Mouse (Mus musculus) MEL (cell line): Measurements from ENCODE around the gene B230217C12Rik.

Experiments used
- GABPA ChIP-seq: IDR thresholded peaks from 2 replicates; pipeline ENCODE4 v1.6.1; 2012; ENCODE audit warnings: low read depth, mild to moderate bottlenecking, inconsistent platforms, low read length, improper control_type of control experiment, moderate library complexity
- GATA1 ChIP-seq: IDR thresholded peaks from 2 replicates; pipeline ENCODE4 v1.6.1; 2011; ENCODE audit warnings: low read depth, low read length, improper control_type of control experiment
- HCFC1 ChIP-seq: IDR thresholded peaks from 2 replicates; pipeline ENCODE4 v1.6.1; 2012; ENCODE audit warnings: low read depth, mild to moderate bottlenecking, inconsistent platforms, low read length, improper control_type of control experiment, moderate library complexity
- MYC ChIP-seq: IDR thresholded peaks from 2 replicates; pipeline ENCODE4 v1.6.1; 2011; ENCODE audit warnings: low read depth, mild to moderate bottlenecking, low read length, improper control_type of control experiment, moderate library complexity
- POLR2A ChIP-seq, 2 experiments: IDR thresholded peaks; 2 replicates each; pipeline ENCODE4 v1.6.1; 2011 to 2012; ENCODE audit warnings: low read length in 2 of 2, mild to moderate bottlenecking in 2 of 2, control low read depth in 1 of 2, improper control_type of control experiment in 1 of 2, low read depth in 1 of 2, moderate library complexity in 1 of 2; ENCODE audit not compliant: control insufficient read depth in 1 of 2, insufficient read depth in 1 of 2, poor library complexity in 1 of 2
- POLR2AphosphoS2 ChIP-seq: IDR thresholded peaks from 2 replicates; pipeline ENCODE4 v1.6.1; 2011; ENCODE audit warnings: low read length, improper control_type of control experiment
- ZMIZ1 ChIP-seq: IDR thresholded peaks from 2 replicates; pipeline ENCODE4 v1.6.1; 2012; ENCODE audit warnings: low read depth, mild to moderate bottlenecking, inconsistent platforms, low read length, improper control_type of control experiment, moderate library complexity
- ZNF384 ChIP-seq: IDR thresholded peaks from 2 replicates; pipeline ENCODE4 v1.6.1; 2012; ENCODE audit warnings: low read depth, mild to moderate bottlenecking, inconsistent platforms, low read length, improper control_type of control experiment

DNA sequence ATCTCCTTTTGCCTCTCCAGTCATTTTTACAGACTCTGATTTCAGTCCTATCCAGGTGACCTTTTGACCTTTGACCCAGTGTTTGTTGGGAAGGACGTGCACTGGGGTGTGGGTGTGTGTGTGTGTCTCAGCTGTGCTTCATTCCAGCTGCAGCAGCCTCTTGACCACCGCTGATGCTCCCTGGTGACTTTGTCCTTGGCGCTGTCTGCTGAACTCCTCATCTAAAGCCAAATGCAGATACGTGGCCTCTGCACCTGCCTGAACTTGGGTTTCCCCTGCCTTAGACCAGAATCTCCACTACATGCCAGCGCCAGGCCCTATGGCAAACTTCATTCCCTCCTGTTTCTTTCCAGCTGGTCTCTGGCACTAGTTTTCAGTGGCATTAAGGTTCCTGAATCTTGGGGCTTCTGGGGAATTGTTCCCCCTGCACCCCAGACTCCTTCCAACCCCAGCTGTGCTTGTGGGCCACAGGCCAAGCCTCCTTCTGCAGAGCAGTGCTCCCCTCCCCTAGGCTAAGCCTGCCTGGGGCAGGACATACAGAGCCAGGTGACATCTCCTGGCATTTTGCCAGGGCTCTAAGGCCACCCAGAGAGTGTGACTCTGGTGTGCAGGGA lies 31.9 kb upstream of the B230217C12Rik start:
- no peak for TF ChIP-seq ZMIZ1
- no peak for TF ChIP-seq GABPA
- no peak for TF ChIP-seq POLR2AphosphoS2
- TF ChIP-seq POLR2A (IDR thresholded peaks at IDR 0.05; ENCODE audit: control insufficient read depth in 1 of 2, insufficient read depth in 1 of 2, low read depth in 1 of 2, low read length in 2 of 2, poor library complexity in 1 of 2), result no peak
- no peak for TF ChIP-seq ZNF384
- no peak for TF ChIP-seq MYC
- no peak for TF ChIP-seq HCFC1
- no peak for TF ChIP-seq GATA1
